Mouse (Mus musculus): ENCODE data around the gene Slc38a4. TPM values are rescaled to one million over a fixed set of nuclear protein-coding genes. Genes with fewer than 3 reads are reported as not detected.
A peak's percentile ranks its signal among the peaks of the same experiment; 100 is the strongest.

Gene Slc38a4
- total and polyA plus RNA-seq, 2 experiments from 2014 or later = 57.5 to 92.1 TPM

DNA sequence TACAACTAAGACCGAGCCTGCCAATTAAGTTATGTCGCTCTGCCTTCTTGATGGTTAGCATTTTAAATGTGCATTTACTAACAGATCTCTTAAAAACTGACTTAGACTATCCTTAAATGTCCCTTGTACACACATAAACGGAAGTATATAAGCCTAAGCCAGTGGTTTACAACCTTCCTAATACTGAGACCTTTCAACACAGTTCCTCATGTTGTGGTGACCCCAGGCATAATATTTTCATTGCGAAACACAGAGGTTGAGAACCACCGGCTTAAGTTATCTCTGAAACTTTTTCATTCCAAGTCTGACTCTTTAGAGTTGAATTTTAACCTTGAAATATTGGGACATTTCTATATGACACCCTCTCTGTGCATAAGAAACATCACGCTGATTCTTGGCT, 101.4 kb downstream of the Slc38a4 start:
- no peak for ATAC-seq (ENCODE audit: insufficient read depth, low read depth)
- H3K9ac ChIP-seq (replicated peaks; ENCODE audit: low read depth, low read length) = no peak overlapping the region
- no peak overlapping the region for H3K4me2 ChIP-seq (ENCODE audit: low read depth, low read length)
- 88% methylated on average over 6 of the region's 6 CpGs for WGBS
- no peak overlapping the region for H3K4me3 ChIP-seq (ENCODE audit: low read depth, low read length)
- TF ChIP-seq CTCF (IDR thresholded peaks at IDR 0.05; ENCODE audit: low read depth) (no peak), EP300 (IDR thresholded peaks at IDR 0.05; ENCODE audit: low read depth) (no peak)
- no peaks in the 10 kb centered on the region for H3K9me3 ChIP-seq (replicated peaks; ENCODE audit: control insufficient read depth, low read length)
- H3K36me3 ChIP-seq (replicated peaks; ENCODE audit: control insufficient read depth, insufficient read depth, low read length) = no peaks in the 10 kb centered on the region
- no peaks in the 10 kb centered on the region for H3K27me3 ChIP-seq (ENCODE audit: control insufficient read depth, insufficient read depth, low read length)
- no peak for DNase-seq (ENCODE audit: low spot score)
- no peaks in the 10 kb centered on the region for H3K4me1 ChIP-seq (ENCODE audit: control insufficient read depth, insufficient read depth)
- no peak overlapping the region for H3K27ac ChIP-seq (ENCODE audit: low read depth)

DNA sequence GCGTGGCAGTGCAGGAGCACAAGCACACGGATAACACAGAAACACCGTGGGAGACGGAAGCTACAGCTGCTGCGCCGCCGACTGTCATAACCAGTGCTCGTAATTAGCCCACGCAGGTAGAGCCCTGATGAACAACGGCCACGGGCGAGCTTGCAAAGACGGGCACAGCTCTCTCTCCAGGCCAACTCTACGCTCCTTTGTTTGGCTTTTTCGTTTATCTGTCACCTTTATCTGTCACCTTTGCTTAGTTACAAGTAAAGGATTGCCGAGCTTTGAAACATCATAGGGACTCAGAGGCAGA, 101.9 kb downstream of the Slc38a4 start:
- ATAC-seq (ENCODE audit: insufficient read depth, low read depth) (0 out of 2 replicates have a peak, but pooled peaks have one; percentile 17), DNase-seq (ENCODE audit: low spot score) (no peak)
- Histone ChIP-seq H3K36me3 (replicated peaks; ENCODE audit: control insufficient read depth, insufficient read depth, low read length) (no peaks in the 10 kb centered on the region), H3K9ac (replicated peaks; ENCODE audit: low read depth, low read length) (peak overlapping the region; percentile 57), H3K4me2 (ENCODE audit: low read depth, low read length) (peak overlapping the region; percentile 64), H3K4me3 (ENCODE audit: low read depth, low read length) (peak overlapping the region; percentile 37), H3K9me3 (replicated peaks; ENCODE audit: control insufficient read depth, low read length) (no peaks in the 10 kb centered on the region), H3K27me3 (ENCODE audit: control insufficient read depth, insufficient read depth, low read length) (no peaks in the 10 kb centered on the region), H3K27ac (ENCODE audit: low read depth) (no peak overlapping the region), H3K4me1 (ENCODE audit: control insufficient read depth, insufficient read depth) (no peaks in the 10 kb centered on the region)
- TF ChIP-seq CTCF (IDR thresholded peaks at IDR 0.05; ENCODE audit: low read depth) (no peak), EP300 (IDR thresholded peaks at IDR 0.05; ENCODE audit: low read depth) (no peak)
- 37% methylated on average over 16 of the region's 16 CpGs for WGBS

DNA sequence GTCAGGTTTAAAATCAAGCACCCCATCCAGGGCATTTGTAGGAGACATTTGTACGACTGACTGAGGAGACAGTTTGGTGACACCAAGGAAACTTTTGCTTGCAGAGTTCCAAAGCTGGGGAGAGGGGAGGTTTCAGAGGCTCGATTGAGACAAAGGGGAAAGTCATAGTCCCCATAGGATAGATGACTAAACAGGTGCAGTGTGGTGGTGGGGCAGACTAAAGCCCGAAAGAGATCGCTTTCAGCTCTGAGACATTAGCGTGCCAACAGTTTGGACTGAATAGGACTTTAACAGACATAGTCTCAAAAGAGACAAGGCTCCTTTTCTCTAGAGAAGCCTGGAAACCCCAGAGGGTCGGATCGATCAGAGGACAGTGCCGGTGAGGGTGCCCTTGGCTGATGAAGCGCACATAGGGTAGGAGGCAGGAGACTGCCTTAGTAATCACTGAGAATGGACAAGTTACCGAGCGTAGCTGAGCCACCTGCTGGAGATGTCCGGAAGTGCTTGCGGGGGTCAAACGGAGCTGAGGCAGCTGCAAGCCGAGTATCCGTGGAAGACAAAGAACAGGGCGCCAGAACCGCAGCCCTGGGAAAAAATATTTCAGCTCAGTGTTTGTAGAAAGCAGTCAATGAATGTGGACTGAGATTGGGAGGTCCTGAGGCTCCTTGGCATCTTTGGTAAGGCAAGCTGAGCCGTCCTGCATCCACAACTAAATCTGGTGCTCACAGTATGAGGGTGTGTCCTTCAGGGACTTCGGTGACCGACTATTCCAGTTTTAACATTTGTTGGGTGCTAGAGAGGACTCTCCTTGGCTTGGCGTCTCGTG, 102.4 kb downstream of the Slc38a4 start:
- H3K9me3 ChIP-seq (replicated peaks; ENCODE audit: control insufficient read depth, low read length) = no peaks in the 10 kb centered on the region
- 21% methylated on average over 23 of the region's 23 CpGs for WGBS
- H3K27me3 ChIP-seq (ENCODE audit: control insufficient read depth, insufficient read depth, low read length) = no peaks in the 10 kb centered on the region
- peak overlapping the region; percentile 64 for H3K4me2 ChIP-seq (ENCODE audit: low read depth, low read length)
- TF ChIP-seq EP300 (IDR thresholded peaks at IDR 0.05; ENCODE audit: low read depth) (no peak), CTCF (IDR thresholded peaks at IDR 0.05; ENCODE audit: low read depth) (peak; percentile 75)
- peak overlapping the region; percentile 57 for H3K9ac ChIP-seq (replicated peaks; ENCODE audit: low read depth, low read length)
- peak; percentile 47 for DNase-seq (ENCODE audit: low spot score)
- ATAC-seq (ENCODE audit: insufficient read depth, low read depth) = peak; percentile 79
- H3K4me3 ChIP-seq (ENCODE audit: low read depth, low read length) = peak overlapping the region; percentile 37
- no peak overlapping the region for H3K27ac ChIP-seq (ENCODE audit: low read depth)
- no peaks in the 10 kb centered on the region for H3K4me1 ChIP-seq (ENCODE audit: control insufficient read depth, insufficient read depth)
- H3K36me3 ChIP-seq (replicated peaks; ENCODE audit: control insufficient read depth, insufficient read depth, low read length) = no peaks in the 10 kb centered on the region

DNA sequence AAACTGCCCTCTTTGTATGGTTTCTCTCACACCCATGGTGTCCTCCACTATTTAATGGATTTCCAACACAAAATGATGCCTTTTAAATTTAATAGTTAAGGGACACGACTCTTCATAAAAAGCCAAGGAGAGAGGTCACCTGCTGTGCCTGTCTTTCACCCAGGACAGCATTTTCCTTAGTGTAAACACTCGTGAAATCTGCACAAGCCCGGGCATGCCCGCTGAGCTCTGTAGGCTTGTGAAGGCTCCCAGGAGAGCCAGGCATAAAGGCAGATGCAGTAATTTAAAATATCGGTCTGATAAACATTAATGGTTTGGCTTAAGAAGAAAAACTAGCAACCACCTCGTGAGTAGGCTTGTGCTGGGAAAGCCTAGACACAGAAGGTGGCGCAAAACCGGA, 103.3 kb downstream of the Slc38a4 start:
- no peaks in the 10 kb centered on the region for H3K27me3 ChIP-seq (ENCODE audit: control insufficient read depth, insufficient read depth, low read length)
- H3K9me3 ChIP-seq (replicated peaks; ENCODE audit: control insufficient read depth, low read length) = no peaks in the 10 kb centered on the region
- no peak overlapping the region for H3K27ac ChIP-seq (ENCODE audit: low read depth)
- H3K4me2 ChIP-seq (ENCODE audit: low read depth, low read length) = no peak overlapping the region
- TF ChIP-seq EP300 (IDR thresholded peaks at IDR 0.05; ENCODE audit: low read depth) (no peak), CTCF (IDR thresholded peaks at IDR 0.05; ENCODE audit: low read depth) (no peak)
- no peak overlapping the region for H3K4me3 ChIP-seq (ENCODE audit: low read depth, low read length)
- no peak for ATAC-seq (ENCODE audit: insufficient read depth, low read depth)
- 79% methylated on average over 8 of the region's 8 CpGs for WGBS
- no peak overlapping the region for H3K9ac ChIP-seq (replicated peaks; ENCODE audit: low read depth, low read length)
- H3K36me3 ChIP-seq (replicated peaks; ENCODE audit: control insufficient read depth, insufficient read depth, low read length) = no peaks in the 10 kb centered on the region
- DNase-seq (ENCODE audit: low spot score) = no peak
- no peaks in the 10 kb centered on the region for H3K4me1 ChIP-seq (ENCODE audit: control insufficient read depth, insufficient read depth)

DNA sequence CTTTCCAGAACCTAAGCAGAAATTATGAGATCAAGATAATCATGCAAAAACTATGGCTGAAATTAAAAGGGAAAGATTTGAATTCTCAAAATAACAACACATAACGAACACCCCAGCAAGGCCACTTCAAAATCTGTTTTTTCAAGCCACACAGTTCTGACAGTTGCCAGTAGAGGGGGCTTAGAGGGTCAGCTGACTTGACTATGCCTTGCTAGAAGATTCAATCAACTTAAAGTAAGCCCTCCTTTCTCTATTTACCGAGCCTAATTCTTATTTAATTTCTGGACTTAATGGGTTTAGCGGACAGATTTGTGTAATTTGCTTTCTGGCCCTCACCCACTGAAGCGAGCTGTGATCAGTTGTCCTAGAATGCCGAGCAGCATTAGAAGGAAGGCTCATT, 104.0 kb downstream of the Slc38a4 start:
- Histone ChIP-seq H3K36me3 (replicated peaks; ENCODE audit: control insufficient read depth, insufficient read depth, low read length) (no peaks in the 10 kb centered on the region), H3K9me3 (replicated peaks; ENCODE audit: control insufficient read depth, low read length) (no peaks in the 10 kb centered on the region), H3K4me3 (ENCODE audit: low read depth, low read length) (no peak overlapping the region), H3K4me1 (ENCODE audit: control insufficient read depth, insufficient read depth) (no peaks in the 10 kb centered on the region), H3K27ac (ENCODE audit: low read depth) (no peak overlapping the region), H3K9ac (replicated peaks; ENCODE audit: low read depth, low read length) (no peak overlapping the region), H3K27me3 (ENCODE audit: control insufficient read depth, insufficient read depth, low read length) (no peaks in the 10 kb centered on the region), H3K4me2 (ENCODE audit: low read depth, low read length) (no peak overlapping the region)
- DNase-seq (ENCODE audit: low spot score) (no peak), ATAC-seq (ENCODE audit: insufficient read depth, low read depth) (no peak)
- TF ChIP-seq EP300 (IDR thresholded peaks at IDR 0.05; ENCODE audit: low read depth) (no peak), CTCF (IDR thresholded peaks at IDR 0.05; ENCODE audit: low read depth) (no peak; the same call in 1 of the 2 replicates)
- WGBS = 65% methylated on average over 5 of the region's 5 CpGs

DNA sequence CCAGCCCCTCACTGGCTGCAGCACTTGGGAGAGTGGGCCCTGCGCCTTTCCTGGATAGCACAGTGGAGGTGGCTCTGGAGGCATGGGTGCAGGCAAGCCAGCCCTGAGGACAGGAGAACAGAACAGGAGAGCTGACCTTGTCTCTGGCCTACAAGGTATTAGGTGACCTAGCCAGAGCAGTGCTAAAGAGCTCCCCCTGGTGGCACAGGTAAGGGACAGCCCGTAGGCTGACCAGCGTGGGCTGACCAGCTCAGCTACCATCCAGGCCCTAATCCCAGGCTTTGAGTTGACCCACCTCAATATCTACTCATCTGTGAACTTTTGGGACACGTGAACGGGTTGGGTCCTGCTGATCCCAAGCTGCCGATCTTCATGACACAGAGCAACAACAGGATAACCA, 107.3 kb downstream of the Slc38a4 start:
- H3K27me3 ChIP-seq (ENCODE audit: control insufficient read depth, insufficient read depth, low read length) = no peaks in the 10 kb centered on the region
- H3K9ac ChIP-seq (replicated peaks; ENCODE audit: low read depth, low read length) = no peak overlapping the region
- TF ChIP-seq EP300 (IDR thresholded peaks at IDR 0.05; ENCODE audit: low read depth) (no peak), CTCF (IDR thresholded peaks at IDR 0.05; ENCODE audit: low read depth) (peak; percentile 54)
- no peaks in the 10 kb centered on the region for H3K4me1 ChIP-seq (ENCODE audit: control insufficient read depth, insufficient read depth)
- H3K4me3 ChIP-seq (ENCODE audit: low read depth, low read length) = no peak overlapping the region
- H3K9me3 ChIP-seq (replicated peaks; ENCODE audit: control insufficient read depth, low read length) = no peaks in the 10 kb centered on the region
- 64% methylated on average over 6 of the region's 6 CpGs for WGBS
- DNase-seq (ENCODE audit: low spot score) = no peak
- no peaks in the 10 kb centered on the region for H3K36me3 ChIP-seq (replicated peaks; ENCODE audit: control insufficient read depth, insufficient read depth, low read length)
- no peak overlapping the region for H3K4me2 ChIP-seq (ENCODE audit: low read depth, low read length)
- no peak overlapping the region for H3K27ac ChIP-seq (ENCODE audit: low read depth)
- ATAC-seq (ENCODE audit: insufficient read depth, low read depth) = peak; percentile 36; the same call in 1 of the 2 replicates

Other genes starting within 250 kb of the Slc38a4 start
- gene Pced1b, start 191.2 kb upstream of the Slc38a4 start, total RNA-seq (2014; rRNA removed; ENCODE audit: low replicate concordance) = 1.2 and 2.6 TPM in 2 replicates
- 0.89 and 1.7 TPM in 2 replicates for gene Pced1b, start 191.2 kb upstream of the Slc38a4 start, polyA plus RNA-seq (2015; fragmentation: Nextera tagmentation; extraction: Ambion mirVana)
- 6.0 and 6.3 TPM in 2 replicates for gene Amigo2, start 191.3 kb upstream of the Slc38a4 start, total RNA-seq (2014; rRNA removed; ENCODE audit: low replicate concordance)
- gene Amigo2, start 191.3 kb upstream of the Slc38a4 start, polyA plus RNA-seq (2015; fragmentation: Nextera tagmentation; extraction: Ambion mirVana) = 4.1 and 4.4 TPM in 2 replicates

Measured in heart, postnatal 0 days (tissue).